Mouse (Mus musculus) activated CD4-positive, CD25-positive, alpha-beta regulatory T cell, adult 9 weeks (primary cell): ENCODE data around the gene 4930442H23Rik. TPM values are rescaled to one million over a fixed set of nuclear protein-coding genes. Genes with fewer than 3 reads are reported as not detected.

Experiments
- polyA plus RNA-seq: library from polyadenylated mRNA; unstranded; fragments of 100-300 nt; shearing (Covaris generic); gene quantifications from one replicate; pipeline ENCODE4 v1.2.1, GENCODE M21; 2017

Gene 4930442H23Rik
- not detected for polyA plus RNA-seq

DNA sequence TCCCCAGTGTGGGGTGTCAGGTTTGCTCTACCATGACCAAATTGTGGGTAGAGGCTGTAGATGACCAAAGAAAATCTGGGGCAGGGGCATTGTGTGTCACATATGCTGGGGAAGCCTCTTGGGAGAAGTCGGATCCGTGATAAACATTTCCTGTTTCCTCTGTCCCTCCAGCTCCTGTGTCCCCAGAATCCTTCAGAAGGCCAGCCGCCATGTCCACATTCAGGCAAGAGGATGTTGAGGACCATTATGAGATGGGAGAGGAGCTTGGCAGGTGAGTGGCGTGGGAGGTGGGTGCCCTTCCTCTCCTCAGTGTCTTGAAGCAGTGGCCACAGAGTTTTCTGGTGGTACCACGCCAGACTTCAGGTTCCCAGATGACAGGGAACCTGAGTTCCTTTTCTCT is at the start of gene 4930442H23Rik:
Gene 4930442H23Rik (minus strand): TSS at position 45 of the 400 bp plus-strand sequence.

DNA sequence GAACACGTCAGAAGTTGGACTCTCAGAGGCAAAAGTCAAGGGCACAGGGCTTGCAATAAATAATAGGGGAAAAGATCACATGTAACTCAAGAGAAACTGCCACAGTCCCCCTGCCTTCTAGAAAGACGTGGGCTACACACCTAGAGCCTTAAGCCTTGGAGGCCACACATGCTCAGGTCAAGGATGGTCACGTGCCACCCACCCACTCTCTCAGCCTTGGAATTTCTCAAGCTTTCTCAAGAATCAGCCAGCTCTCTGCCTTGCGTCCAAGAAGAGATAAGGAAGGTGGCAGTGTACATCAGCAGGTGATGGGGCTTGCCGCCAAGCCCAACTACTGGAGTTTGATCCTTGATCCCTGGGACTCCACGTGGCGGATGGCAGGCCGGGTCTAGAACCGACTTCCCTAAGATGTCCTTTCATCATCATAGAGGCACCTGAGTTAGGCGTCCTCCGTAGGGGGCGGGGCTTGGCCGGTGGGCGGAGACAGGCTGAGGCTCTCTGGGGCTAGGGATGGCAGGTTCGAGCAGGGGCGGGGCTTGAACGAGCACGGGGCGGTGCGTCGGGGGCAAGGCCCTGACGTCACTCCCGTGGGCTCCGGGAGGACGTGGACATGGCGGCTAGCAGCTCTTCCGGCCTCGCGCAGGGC is 49.1 kb upstream of the 4930442H23Rik start, which contains the start of gene Zfr2:
Gene Zfr2 (plus strand): TSS at position 576 of the 646 bp plus-strand sequence.

DNA sequence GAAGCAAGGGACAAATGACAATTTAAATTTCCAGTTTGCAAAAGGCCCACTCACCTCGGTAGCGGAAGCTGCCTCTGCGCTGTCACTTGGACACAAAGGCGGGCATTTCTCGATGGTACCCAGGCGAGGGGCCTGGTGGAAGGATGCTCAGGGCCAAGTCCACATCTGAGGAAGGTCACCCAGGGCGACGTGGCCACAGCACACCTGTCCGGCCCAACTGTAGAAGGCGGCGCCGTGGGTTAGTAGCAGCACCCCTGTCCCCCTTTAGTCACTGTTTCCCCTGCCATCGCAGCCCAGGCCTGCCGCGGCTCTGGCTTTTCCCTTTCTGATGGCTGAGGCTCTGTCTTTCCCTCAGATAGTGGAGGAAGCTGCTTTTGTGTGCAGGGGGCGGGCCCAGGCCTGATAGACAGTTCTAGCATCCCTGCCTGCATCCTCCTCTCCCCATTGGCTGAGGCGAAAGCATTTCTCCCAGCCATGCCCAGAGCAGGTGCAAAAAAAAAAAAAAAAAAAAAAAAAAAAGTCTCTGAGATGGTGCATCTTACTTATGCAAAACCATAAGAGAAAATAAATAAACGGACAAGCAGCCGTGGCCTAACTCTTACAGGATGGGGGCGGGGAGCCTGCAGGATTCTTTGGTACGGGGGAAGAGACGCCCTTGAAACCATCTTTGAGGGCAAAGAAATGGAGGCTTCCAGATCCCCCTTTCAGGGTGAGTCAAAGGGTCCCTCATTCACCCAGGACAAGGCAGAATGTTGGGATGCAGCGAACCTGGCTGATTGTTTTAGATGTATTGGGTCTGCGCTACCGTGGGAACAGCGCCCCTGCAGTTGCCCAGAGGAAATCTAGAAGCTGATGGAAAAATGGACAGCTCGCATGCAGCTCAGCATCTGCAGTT is 47.0 kb upstream of the 4930442H23Rik start, which contains the start of gene Atcay:
Gene Atcay (minus strand): TSS at position 396 of the 895 bp plus-strand sequence.

DNA sequence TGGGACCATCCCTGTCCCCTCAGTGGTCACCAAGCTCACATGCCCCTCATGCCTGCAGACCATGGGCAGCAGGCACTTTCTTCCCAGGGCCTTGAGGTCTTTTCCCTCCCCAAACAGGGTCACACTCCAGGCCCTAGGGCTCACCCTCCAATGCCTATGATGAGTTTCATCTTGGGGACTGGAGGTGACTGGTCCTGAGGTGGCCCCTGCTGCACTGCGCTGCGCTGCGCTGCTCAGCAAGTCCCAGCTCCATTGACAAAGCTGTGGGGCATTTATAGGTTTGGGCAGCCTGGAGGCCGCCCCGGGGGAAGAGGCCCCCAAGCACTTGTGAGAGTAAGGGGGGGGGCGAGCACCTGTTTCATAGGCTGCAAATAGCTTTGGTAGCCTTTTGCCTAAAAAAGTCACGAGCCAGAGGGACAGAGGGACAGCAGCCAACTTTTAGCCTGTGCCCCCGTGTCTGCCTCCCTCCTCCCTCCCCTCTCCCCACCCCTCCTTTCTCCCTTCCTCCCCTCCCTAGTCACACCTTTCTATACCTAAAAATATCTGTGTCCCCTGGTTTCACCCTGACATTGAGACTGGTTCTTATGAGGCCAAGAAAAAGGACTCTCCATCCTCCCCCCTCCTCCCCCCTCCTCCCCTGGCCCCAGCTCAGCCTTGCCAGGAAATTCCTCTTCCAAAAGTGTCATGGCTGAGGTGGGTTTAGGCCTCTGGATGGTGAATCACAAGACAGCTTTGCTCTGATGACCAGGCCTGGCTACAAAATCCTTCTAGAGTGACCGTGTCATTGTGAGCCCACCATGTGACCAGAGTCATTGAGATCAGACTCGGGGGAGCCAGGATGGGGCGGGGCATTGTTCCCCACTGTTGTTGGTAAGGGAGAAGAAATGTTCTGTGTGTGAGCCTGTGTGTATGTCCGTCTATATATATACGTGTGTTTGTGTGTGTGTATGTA is 18.4 kb upstream of the 4930442H23Rik start, which contains the start of gene Nmrk2:
Gene Nmrk2 (minus strand): TSS at position 245 of the 952 bp plus-strand sequence.

DNA sequence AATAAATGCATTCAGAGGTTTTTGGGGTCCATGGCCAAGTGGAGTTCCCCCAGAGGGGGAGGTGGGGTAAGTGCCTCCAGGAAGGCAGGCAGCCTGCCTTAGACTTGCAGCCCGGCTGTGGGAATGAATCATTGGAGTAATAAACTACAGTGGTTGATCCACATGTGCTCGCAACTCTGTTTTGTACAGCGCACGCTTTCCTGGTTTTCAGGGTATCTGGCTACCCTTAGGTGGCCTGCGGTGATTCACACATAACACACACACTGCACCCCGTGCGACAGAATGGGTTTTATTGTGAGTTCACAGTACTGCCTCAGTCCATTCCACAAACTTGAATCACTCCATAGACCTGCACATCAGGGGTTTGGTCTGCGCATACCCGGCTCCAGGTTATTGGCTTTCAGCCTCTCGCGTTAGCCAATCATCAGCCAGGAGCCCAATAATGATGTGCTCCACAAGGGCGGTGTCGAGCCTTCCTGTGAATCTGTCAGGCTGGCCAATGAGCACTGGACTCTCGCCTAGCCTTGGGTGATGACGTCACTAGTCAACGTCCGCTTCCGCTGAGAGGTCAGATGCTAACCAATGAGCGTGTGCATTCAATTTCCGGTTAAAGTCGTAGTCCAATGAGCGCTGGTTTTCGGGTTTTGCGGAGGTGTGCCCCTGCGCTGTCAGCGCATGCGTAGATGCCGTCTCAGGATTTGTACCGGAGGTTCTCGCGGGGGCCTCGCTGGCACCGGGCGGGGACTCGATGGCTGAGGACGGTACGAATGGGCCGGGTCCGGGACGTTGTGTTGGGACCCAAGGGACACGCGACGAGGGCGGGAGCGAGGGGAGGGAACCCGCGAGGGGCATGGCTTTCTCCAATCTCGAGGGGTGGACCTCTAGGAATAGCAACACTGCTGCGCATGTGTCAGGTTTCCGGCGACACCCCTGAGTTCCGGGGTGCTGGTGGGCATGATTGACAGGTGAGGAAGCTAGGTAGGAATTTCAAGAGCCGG is 1.0 kb downstream of the 4930442H23Rik start, which contains the start of gene Dapk3:
Gene Dapk3 (plus strand): TSS at position 670 of the 998 bp plus-strand sequence.

DNA sequence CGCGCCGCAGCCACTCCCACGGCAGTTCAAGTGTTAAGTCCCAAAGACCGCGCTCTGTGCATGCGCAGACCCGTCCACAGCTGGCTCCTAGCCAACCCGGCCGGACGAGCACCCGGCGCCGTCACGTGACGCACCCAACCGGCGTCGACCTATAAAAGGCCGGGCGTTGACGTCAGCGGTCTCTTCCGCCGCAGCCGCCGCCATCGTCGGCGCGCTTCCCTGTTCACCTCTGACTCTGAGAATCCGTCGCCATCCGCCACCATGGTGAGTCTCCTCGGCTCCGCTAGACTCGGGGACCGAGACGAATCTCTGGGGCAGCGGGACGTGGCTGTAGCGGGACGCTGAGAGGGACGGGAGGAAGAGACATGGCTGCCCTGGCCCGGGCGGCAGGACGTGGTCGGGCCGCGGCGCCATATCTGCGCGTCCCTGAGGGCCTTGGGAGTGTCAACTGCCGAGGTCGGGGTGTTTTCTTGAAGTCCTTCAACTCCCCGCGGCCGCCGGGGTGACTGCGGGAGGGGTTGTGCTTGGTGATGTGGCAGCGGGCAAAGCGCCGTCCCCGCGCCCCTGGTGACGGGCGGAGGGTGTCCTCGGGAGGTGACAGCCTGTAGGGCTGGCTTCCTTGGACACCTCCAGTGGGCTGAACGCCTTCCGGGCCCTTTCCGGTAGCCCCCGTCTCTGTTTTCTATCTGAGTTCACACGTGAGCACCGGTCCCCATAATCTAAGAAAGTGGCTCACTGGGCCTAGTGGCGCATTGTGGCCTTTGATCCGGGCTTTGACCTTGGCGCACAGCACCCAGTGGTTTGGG is 7.0 kb downstream of the 4930442H23Rik start, which contains the start of gene Eef2:
Gene Eef2 (plus strand): TSS at position 166 of the 806 bp plus-strand sequence.

DNA sequence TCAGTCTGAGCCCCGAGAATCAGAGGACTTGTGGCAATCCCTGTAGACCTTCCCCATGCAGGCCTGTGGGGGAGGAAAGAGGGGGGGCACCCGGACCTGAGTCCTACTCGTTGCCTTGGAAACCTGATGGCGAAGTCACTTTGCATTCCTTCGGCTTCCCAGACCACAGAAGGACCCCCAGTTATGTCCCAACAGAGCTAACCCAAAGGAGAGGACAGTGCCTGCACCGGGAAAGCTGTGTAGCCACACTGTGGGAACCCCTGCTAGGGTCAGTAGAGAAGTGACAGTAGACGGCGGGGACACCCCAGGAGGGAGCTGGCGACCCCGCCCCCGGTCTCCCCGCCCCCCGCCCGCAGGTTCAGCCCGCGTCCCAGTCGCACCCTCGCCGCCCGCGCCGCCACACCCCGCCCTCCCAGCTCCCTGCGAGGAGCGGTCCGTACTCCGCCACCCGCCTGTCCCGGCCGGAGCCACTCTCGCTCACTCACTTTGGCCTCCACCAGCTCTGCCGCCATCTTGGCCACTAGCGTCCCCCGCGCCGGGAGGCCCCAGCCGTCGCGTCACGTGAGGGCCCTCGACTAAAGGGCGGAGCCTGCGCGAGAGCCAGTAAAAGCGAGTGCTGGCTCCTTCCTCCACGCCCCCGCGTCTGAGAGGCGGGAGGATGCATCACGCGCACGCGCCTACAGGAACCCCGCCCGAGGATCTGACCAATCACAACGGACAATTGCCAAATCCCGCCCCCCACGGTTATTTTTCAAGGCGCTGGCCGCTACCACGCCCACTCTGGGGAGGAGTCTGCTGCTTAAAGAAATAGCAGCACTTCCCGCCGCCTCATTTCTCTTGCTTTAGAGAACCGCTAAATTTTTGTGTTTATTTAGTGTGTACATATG is 16.2 kb downstream of the 4930442H23Rik start, which contains the start of gene Pias4:
Gene Pias4 (minus strand): TSS at position 724 of the 887 bp plus-strand sequence.

DNA sequence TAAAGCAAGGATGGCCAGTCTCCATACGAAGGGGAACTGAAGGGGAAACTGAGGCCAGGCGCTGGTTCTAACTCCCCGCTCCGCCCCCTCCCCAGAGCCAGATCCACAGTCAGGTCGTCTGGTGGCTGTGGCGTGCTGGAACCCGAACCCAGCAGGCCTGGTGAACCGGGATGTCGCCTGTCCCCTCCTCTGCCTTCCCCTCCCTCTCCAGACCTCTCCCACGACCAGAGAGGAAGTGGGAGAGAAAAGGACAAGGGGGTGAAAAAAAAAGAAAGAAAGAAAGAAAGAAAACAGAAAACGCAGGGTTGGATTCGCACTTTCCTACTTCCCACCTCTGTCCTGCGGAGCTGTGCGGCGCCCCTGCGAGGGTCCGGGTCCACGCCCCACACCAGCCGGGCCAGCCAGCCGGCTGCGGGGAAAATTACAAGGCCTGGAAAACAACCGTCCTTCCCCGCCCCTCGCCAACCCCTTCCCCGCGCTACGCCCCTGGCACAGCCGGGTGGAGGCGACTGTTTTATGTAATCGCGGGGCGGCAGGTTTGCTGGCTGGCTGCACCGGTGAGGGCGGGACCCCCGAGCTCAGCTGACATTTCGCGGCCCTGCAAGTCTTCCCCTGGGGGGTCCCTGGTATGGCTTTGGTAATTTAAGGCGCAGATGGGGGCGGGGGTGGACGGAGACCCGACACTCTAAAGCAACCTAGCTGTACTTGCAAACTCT is 48.5 kb downstream of the 4930442H23Rik start, which contains the start of gene Zbtb7a:
Gene Zbtb7a (plus strand): TSS at position 255 of the 716 bp plus-strand sequence.

Other genes with a start within 250 kb of the 4930442H23Rik start
- 0.09 TPM for gene Gng7, start 168.9 kb downstream of the 4930442H23Rik start, polyA plus RNA-seq
- not detected for gene Diras1, start 158.2 kb downstream of the 4930442H23Rik start, polyA plus RNA-seq
- gene Slc39a3, start 146.4 kb downstream of the 4930442H23Rik start, polyA plus RNA-seq, result 15.1 TPM
- 116 TPM for gene Sgta, start 123.7 kb downstream of the 4930442H23Rik start, polyA plus RNA-seq
- gene Thop1, start 113.8 kb downstream of the 4930442H23Rik start, polyA plus RNA-seq, result 13.1 TPM
- not detected for gene Creb3l3, start 85.0 kb downstream of the 4930442H23Rik start, polyA plus RNA-seq
- 37.8 TPM for gene Map2k2, start 77.9 kb downstream of the 4930442H23Rik start, polyA plus RNA-seq
- 32.9 TPM for gene Zbtb7a, start 48.6 kb downstream of the 4930442H23Rik start, polyA plus RNA-seq
- gene Pias4, start 15.9 kb downstream of the 4930442H23Rik start, polyA plus RNA-seq, result 43.2 TPM
- gene Eef2, start 7.2 kb downstream of the 4930442H23Rik start, polyA plus RNA-seq, result 869 TPM
- gene Dapk3, start 844 bp downstream of the 4930442H23Rik start, polyA plus RNA-seq, result 10.4 TPM
- gene Nmrk2, start 18.2 kb upstream of the 4930442H23Rik start, polyA plus RNA-seq, result 0.21 TPM
- 11.9 TPM for gene Atcay, start 47.0 kb upstream of the 4930442H23Rik start, polyA plus RNA-seq
- gene Zfr2, start 49.3 kb upstream of the 4930442H23Rik start, polyA plus RNA-seq, result 4.7 TPM
- gene Matk, start 69.1 kb upstream of the 4930442H23Rik start, polyA plus RNA-seq, result 128 TPM
- gene Mrpl54, start 83.1 kb upstream of the 4930442H23Rik start, polyA plus RNA-seq, result 129 TPM
- 62.8 TPM for gene Apba3, start 83.1 kb upstream of the 4930442H23Rik start, polyA plus RNA-seq
- gene Tjp3, start 107.7 kb upstream of the 4930442H23Rik start, polyA plus RNA-seq, result 18.0 TPM
- gene Pip5k1c, start 109.1 kb upstream of the 4930442H23Rik start, polyA plus RNA-seq, result 42.0 TPM
- gene Cactin, start 137.3 kb upstream of the 4930442H23Rik start, polyA plus RNA-seq, result 25.4 TPM
- 55.0 TPM for gene Tbxa2r, start 144.9 kb upstream of the 4930442H23Rik start, polyA plus RNA-seq
- gene Gipc3, start 159.4 kb upstream of the 4930442H23Rik start, polyA plus RNA-seq, result 0.18 TPM
- gene Hmg20b, start 166.6 kb upstream of the 4930442H23Rik start, polyA plus RNA-seq, result 29.3 TPM
- 1.7 TPM for gene Mfsd12, start 173.6 kb upstream of the 4930442H23Rik start, polyA plus RNA-seq
- gene 4930404N11Rik, start 182.0 kb upstream of the 4930442H23Rik start, polyA plus RNA-seq, result 0.56 TPM
- 22.3 TPM for gene Fzr1, start 194.7 kb upstream of the 4930442H23Rik start, polyA plus RNA-seq
- 40.6 TPM for gene Dohh, start 200.6 kb upstream of the 4930442H23Rik start, polyA plus RNA-seq
- 2.3 TPM for gene Gm48551, start 200.6 kb upstream of the 4930442H23Rik start, polyA plus RNA-seq
- 2.6 TPM for gene Gm48552, start 205.2 kb upstream of the 4930442H23Rik start, polyA plus RNA-seq
- 13.0 TPM for gene Smim24, start 209.2 kb upstream of the 4930442H23Rik start, polyA plus RNA-seq